Mouse (Mus musculus) kidney, postnatal 36 days (tissue): ENCODE measurements around the gene Spsb1.
A peak's percentile ranks its signal among the peaks of the same experiment; 100 is the strongest.

Experiments used
- DNase-seq, 2 experiments: peaks; one replicate each; pipeline ENCODE4 v3.0.0; 2021 to 2022; ENCODE audit warnings: mixed read lengths in 2 of 2

The Spsb1 gene

DNA sequence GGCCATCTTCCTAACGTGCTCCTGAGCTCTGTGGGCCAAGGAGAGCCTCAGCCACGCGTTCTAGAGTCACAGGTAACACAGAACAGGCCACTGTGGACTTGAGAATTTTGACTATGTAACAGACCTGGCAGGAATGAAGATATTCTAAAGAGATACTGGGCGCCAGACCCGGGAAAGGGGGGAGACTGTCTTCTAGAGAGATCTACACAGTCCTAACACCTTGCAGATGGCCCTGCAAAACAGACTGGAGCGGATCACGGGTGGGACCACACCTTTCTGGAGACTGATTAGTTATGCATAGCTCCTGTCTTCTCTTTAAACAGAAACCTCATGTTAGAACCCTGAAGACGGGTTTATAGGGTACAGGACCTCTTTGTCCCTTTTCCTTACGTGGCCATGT lies 100.1 kb downstream of the Spsb1 start:
- DNase-seq = no peak

- peak; percentile 65 to 75 for DNase-seq
Observed at GRCm38 (mm10) chr4:149854301-149854708, 100.5 kb downstream of the Spsb1 start.

DNA sequence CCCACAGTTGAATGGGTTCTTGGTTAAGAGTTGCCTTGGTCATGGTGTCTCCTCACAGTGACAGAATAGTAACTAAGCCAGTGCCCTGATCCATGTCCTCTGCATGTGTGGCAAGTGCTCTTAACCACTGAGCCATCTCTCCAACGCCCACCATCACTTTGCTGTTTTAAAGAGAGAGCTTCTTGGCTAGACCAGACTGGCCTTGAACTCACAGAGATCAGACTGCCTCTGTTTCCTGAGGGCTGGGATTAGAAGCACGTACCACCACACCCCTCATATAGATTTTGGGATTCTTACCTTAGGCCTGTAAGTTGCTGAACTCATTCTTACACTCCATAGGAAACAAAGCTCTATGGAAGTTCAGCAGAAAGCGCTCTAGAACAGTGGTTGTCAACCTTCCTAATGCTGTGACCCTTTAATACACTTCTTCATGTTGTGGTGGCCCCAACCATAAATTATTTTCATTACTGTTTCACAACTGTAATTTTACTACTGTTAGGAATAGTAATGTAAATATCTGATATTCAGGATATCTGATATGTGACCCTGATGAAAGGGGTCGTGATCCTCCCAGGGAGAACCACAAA lies 101.1 kb downstream of the Spsb1 start:
- DNase-seq = no peak

DNA sequence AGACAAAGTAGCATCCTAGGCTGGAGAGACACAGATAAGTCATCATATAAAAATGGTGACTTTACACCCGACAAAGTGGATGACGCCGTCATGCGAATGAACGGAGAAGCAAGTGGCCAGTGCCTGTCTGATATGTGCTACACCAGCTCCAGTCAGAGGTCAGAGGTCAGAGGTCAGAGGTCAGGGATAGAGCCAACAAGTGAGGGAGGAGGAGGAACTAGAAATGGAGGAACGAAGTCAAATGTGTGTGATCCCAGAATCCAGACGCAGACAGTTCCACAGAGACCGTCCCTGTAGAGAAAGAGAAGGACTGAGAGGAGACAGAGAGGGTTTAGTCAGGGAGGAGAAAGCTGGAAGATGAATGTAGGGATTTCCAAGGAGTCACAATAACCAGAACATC lies 103.3 kb downstream of the Spsb1 start:
- DNase-seq = no peak

DNA sequence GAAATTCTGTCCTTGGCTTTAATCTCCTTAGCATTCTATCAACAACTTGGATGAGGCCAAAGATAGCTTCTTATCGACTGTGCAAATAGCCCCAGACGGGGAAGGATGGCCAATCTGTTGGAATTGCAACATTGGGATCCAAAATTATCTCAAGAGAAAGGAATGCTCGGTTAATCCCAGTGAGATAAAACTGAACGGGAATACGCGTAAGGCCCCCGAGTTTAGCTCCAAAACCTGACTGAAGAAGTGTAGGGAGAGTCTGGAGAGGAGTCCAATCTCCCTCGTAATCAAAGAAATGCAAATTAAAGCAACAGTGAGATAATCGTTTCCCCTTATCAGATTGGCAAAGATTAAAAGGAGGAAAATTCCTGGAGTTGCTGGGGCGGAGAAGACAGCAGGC lies 104.2 kb downstream of the Spsb1 start:
- no peak for DNase-seq

DNA sequence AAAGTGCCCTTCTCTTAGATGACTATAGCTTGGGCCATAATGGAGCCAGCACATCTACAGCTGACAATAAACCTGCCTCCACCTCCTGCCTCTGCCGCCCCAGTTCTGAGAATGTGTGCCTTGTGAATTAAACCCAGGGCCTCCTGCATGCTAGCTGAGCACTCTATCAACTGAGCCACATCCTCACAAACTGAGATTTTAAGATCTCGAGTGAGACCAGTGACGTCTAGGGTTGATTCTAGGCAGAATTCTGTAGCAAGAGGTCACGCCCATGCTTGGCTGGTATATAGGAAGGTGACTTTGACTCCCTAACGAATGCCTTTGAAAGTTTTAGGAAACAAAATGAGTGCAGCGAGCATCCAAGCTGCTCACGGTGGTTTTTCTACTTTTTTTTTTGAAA lies 104.8 kb downstream of the Spsb1 start:
- DNase-seq = no peak

GRCm38 (mm10) chr4:149849035-149849434 lies 105.8 kb downstream of the Spsb1 start:
- no peak for DNase-seq

- no peak for DNase-seq
Observed at GRCm38 (mm10) chr4:149846861-149847631, 107.8 kb downstream of the Spsb1 start.
